Mouse (Mus musculus): Measurements from ENCODE around the gene Izumo4.
A peak's percentile ranks its signal among the peaks of the same experiment; 100 is the strongest.

Izumo4 gene

DNA sequence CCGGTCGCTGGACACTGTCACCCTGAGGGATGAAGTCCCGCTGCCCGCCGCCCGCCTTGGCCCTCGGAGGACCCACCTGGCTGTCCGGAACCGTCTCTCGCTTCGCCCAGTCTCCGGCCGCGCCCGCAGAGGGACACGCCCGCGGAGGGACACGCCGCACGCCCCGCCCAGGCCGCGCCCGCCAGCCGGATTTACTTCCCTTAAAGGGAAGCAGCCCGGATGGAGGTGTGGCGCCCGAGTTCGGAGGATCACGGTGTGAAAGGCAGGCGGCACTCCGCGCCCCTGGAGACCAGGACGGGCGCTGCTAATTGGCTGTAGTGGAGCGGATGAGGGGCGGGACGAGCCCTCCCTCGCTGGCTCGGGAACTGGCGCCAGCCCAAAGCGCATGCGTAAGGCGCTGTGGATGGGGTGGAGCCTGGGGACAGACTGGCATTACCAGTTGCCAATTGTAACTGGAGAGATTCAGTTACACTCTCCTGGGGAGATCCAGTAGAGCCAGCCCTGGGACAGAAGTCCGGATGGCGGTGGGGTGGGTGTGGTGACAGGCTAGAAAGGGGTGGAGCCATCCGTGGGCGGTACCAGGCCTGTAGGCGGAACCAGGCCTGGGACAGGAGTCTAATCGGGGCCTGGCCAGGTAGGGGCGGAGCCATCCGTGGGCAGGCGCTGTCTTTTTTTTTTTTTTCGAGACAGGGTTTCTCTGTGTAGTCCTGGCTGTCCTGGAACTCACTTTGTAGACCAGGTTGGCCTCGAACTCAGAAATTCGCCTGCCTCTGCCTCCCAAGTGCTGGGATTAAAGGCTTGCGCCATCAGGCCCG is at the start of gene Izumo4, which contains the start of gene Mob3a:
Izumo4 (plus strand) TSS at position 464 of the 815 bp plus-strand sequence.
Mob3a (minus strand) TSS at position 257 of the 815 bp plus-strand sequence.
- DNase-seq (ENCODE audit: low spot score in 2 of 2) = peak; percentile 99

DNA sequence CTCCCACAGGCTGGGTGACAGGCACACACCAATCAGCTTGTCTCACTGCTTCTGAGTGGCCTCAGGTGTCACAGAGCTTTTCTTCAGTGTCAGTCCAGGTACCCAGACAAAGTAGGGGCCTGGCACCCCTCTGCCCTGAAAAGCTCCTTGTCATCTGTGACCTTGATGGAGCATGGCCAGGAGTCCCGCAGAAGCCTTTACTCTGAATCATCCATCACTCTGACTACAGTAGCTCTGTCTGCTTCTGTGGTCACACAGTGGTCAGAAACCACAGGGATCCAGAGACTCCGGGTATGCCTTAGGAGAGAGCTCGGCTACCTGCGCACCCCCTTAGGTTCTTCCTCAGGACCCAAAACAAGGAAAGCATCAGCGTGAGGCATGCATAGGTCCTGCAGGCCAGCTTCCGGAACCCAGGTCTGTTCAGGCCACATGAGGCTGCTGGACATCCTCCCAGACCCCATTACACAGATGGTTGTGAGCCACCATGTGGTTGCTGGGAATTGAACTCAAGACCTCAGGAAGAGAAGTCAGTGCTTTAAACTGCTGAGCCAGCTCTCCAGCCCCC is 48.7 kb upstream of the Izumo4 start:
- DNase-seq (ENCODE audit: low spot score in 2 of 2) = no peak

DNA sequence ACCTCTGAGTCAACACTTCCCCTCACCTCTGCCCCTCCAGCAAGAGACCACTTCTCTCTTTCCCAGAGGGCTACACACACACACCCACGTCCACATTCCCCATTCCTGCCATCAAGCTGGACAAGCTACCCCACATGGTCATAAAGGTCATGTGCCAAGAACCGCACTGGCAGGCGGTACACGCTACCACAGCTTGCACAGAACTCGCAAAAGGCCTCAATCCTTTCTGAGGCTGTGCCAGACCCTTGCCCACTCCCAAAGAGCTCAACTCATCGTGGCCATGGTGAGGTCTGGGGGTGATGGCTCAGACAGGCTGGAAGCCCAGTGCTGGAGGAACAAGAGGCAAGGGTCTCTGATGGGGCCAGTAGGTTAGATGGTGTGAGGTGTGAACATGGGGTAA is 47.1 kb upstream of the Izumo4 start:
- DNase-seq (ENCODE audit: low spot score in 2 of 2) = no peak

DNA sequence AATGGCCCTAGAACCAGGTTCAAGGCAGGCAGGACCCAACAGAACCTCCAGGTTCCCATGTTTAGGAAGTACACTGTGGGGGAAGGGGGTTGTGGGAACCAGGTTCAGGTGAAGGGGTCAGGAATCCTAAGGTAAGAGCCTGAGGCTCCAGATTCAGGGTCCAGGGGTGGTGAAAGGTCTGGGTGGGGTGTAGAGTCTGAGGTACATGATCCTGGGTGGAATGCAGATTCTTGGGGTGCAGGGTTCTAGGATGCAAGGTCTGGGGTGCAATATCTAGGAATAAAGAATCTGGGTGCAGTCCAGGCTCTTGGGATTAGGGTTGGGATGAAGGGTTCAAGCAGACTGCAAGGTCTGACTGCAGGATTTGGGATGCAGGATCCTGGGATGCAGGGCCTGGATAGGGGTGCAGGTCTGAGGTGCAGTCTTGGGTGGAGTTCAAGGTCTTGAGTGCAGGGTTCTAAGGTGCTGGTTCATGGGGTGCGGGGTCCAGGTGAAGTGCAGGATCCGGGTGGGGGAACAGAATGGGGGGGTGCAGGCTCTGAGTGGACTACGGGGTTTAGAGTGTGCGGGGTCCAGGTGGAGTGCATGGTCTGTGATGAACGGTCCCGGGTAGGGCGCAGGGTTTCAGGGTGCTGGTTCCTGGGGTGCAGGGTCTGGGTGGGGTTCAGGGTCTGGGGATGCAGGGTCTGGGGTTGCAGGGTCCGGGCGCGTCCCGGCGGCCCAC is 46.4 kb upstream of the Izumo4 start:
- no peak for DNase-seq (ENCODE audit: low spot score in 2 of 2)

DNA sequence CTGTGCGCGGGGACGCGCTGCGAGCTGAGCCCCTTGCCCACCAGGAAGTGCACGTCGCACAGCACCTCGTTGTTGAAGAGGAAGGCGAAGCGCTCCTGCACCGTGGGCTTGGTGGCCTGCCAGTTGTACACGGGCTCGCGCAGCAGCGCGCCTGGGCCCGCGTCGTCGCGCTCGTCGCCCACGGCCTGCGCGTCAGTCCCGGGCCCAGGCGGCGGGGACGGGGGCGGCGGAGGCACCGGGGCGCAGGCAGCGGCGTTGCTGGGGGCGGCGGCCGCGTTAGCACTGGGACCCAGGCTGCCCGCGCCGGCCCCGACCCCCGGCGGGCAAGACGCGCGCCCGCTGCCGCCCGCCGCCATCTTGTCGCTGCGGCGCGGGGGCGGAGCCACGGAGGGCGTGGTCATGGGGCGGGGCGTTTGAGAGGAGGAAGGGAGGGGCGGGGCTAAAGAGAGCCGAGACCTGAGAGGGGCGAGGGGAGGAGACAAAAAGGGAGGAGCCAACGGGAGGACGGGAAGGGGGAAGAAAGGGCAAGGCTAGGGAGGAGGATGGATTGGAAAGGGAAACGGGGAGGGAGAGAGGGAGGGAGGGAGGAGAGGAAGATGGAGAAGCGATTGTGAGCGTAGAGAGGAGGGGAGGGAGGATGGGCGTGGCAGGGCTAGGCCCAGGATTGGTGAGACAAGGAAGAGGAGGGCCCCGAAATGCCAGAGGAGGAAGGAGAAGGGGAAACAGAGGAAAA is 45.7 kb upstream of the Izumo4 start:
- peak; percentile 97 for DNase-seq (ENCODE audit: low spot score in 2 of 2)

DNA sequence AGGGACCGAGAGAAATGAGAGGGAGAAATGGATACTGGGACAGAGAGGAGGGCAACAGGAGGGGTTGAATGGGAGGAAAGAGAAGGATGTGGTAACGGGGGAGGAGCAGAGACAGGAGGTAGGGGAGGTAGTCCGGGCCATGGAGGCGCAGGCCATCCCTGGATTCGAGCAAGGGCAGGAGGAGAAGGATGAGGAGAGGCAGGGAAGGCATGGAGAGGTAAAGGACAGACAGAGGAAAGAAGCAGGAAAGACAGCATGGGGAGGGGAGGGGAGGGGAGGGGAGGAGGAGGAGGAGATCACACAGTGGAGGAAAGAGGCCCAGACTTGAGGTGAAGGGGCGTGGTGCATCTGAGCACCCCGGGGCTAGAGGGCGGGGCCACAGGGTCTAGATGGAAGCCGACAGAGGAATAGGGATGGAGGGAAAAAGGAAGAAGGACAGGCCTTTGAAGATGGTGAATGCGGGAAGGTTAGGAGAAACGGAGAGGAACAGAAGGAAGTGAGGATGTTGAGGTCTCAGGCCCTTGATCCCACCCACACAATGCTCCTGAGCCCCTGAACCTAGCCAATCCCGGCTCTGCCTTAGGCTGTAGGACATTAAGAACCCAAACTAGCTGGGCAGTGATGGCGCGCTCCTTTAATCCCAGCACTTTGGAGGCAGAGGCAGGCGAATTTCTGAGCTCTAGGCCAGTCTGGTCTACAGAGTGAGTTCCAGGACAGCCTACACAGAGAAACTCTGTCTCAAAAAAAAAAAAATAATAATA is 44.9 kb upstream of the Izumo4 start, which contains the start of gene Btbd2:
Btbd2 (minus strand) TSS at position 209 of the 761 bp plus-strand sequence.
- DNase-seq (ENCODE audit: low spot score in 2 of 2) = no peak

DNA sequence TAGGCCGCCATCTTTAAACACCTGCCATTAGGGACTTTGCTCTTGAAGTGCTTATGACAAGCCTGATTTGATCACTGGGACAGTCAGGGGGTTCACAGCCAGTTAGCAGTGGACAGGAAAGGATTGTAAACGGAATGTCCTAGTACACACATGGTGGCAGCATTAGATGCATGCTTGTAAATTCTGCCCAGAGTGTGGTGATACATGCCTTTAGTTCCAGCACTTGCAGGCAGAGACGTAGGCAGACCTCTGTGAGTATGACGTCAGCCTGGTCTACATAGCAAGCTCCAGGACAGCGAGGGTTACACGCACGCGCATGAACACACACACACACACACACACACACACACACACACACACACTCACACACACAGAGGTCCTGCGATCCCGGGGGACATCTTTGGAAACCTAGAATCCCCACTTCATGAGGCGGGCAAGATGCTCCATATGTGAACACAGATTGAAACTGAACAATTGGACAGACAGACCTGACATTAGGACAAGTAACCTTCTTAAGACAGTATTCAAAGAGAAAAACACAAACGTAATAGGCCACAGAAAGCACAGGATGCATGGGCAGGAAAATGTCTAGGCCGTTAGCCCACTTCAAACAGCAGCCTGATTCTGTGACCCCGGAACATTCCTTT is 43.7 kb upstream of the Izumo4 start:
- DNase-seq (ENCODE audit: low spot score in 2 of 2) = no peak

DNA sequence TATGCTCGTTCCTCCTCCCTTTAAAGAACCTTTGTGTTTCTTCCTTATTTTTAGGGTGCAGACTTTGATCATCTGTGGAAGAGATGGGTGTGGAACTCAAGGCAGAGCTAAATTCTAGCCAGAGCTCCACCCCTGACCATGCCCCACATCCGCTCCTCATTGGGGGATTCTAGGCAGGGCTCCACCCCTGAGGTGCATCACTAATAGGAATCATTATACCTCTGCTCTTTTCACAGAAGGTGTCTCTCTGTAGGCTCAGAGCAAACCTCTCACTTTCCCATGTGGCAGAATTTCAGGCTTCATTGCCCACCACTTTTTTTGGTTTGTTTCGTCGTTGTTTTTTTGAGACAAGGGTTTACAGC is 43.2 kb upstream of the Izumo4 start:
- no peak for DNase-seq (ENCODE audit: low spot score in 2 of 2)

DNA sequence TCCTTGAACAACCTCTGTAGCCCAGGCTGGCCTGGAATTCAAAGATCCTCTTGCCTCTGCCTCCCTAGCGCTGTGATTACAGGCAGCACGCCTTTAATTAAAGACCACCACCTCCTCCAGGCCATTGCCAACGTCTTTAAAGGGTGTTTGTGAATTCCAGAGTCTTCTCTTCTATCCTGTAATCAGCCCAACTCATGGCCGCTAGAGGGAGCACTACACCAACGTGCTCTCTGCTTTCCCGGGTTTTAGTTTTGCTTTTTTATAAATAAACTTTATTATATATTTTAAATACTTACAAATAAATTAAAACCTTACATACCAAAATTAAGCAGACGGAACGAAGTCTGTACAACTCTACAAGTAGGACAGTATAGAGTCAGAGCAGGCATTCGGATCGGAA is 42.8 kb upstream of the Izumo4 start:
- DNase-seq (ENCODE audit: low spot score in 2 of 2) = peak; percentile 80 to 86

DNA sequence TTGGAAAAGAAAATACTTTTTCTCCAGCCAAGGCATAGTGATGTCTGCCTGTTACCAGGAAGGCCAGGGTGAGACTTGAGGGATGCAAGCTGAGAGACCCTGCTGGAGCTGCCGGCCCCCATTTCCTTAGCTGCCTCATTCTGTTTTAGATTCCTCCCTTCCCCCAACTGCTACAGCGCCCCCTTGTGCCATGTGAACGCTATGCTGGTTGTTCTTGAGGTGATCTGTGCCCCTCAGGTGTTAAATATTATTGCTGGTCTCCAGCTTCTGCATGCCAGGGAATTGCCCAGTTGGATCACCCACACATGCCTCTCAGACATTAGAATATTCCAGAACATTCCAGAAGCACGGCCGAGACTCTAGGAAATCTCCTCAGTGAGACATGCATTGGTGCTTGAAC is 40.8 kb upstream of the Izumo4 start:
- DNase-seq (ENCODE audit: low spot score in 2 of 2) = no peak

DNA sequence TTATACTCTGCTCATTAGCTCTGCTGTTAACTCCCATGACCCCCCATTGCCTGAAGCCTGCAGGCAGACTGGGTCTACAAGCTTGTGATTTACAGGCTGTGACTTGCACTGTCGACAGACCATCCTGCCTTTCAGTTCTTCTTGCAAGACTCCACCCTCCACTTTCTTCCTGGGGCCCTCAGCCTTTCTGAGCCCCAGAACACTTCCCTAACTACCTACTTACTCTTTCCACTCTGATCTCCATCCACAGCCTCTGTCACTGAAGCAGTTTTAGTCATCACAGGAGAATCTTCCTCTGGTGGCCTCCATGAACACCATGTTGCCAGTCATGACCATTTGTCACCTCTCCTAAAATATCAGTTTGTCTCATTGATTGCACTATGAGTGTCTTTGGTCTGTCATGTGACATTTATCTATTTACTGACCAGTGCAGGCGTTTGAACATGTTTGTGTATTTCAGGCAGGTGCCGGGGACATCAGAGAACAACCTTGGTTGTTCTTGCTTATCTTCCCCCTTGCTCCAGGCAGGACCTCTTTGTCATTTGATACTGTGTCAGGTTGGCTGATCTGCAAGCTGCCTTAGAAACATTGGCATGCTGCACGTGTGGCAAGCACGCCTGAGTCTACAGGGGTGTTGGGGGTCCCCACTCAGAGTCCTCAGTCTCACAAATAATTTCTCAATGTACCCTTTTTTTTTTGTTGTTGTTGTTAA is 38.3 kb upstream of the Izumo4 start:
- no peak for DNase-seq (ENCODE audit: low spot score in 2 of 2)

DNA sequence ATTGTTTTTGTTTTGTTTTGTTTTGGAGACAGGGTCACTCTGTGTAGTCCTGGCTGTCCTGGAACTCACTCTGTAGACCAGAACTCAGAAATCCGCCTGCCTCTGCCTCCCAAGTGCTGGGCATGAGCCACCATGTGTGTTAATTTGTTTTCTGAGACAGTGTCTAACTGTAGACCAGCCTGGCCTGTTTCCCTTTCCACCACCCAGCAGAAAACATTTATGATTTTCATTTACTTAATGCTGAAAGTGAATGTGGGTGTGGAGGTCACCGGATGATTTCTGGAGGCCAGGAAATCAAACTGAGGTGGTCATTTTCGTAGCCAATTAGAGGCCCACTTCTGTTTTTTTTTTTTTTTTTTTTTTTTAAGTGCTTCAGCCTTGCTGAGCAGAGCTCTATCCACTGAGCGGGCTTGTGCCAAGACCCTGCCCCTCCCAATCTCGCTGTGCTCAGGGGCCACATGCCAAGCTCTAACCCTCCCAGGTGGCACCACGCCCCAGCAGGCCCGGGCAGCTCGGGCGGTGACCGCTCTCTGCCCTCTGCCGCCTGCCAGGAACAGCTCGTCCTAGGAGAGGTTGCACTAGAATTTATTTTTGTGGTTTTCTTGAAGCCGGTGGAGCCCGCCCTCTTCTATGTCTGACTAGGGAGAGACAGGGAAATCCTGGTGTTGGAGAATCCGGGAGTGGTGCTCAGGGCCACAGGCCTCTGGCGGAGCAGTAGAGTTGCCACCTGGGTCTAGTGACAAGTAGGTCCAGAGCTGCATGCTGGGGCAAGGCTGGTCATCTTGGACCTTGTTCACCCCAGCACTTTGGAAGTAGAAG is 37.6 kb upstream of the Izumo4 start:
- DNase-seq (ENCODE audit: low spot score in 2 of 2) = peak in 1 of 2 experiments; percentile 56

DNA sequence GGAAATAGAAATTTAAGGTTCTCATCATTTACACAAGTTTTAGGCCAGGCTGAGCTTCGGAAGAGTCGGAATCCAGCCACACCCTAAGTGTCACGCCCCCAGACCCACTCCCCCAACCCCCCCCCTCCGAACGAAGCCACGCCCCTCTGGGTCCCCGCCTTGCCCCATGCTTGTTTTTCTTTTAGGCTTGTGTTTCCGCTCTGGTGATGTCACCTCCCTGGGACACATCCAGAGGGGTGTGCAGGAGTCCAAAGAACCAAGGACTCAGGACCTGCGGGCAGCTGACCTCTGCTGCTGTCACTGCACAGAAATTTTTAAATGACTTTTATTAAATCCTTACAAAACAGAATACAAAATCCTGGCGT is 37.0 kb upstream of the Izumo4 start:
- no peak for DNase-seq (ENCODE audit: low spot score in 2 of 2)

DNA sequence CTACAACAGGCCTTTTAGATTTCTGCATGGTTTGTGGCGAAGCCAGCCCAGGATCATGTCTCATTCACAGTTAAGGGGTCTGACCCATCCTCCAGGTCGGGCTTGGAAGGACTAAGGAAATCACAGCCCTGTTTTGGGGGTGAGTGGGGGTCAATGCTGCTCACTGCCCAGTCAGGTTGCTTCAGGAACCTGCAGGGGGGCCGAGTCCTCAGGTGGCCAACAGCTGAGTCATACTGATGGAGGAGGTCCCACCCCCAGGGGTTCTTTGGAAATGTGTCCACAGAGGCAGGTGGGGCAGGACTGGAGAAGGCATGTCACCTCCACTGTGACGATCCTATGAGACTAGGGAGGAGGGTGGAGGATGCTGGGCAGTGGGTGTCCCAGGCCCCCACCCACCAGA is 36.5 kb upstream of the Izumo4 start:
- no peak for DNase-seq (ENCODE audit: low spot score in 2 of 2)

DNA sequence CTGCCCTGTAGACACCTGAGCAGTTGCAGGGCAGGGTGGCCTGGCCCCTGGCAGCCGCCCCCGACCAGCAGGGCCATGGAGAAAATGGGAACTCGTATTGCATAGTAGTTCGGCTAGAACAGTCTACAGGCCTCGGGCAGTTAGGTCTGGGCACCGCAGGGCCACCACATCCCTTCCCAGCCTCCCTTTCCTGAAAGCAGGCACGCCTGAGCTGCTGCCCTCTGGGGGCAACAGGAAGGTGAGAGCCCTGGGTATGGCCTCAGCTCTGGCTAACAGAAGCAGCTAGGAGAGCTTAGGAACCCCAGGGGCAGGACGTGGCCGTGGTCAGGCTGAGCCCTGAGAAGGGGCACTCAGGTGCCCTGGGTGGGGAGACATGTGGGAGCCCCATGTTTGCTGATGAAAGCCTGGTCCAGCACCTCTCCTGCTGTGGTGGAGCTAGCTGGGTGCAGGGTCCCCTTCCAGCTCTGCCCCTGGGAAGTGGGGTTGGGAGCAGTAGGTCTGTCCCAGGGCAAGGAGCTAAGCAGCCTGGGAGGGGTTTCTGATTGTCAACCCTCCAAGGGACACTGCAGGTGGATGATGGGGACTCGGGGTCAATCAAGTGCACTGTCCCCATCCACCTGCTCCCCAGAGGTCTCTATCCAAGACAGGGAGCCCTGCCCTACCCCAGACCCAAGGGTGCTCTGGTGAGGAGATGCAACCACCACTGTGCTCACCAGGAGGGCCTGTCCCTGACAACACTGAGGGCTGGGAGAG is 35.8 kb upstream of the Izumo4 start:
- no peak for DNase-seq (ENCODE audit: low spot score in 2 of 2)

DNA sequence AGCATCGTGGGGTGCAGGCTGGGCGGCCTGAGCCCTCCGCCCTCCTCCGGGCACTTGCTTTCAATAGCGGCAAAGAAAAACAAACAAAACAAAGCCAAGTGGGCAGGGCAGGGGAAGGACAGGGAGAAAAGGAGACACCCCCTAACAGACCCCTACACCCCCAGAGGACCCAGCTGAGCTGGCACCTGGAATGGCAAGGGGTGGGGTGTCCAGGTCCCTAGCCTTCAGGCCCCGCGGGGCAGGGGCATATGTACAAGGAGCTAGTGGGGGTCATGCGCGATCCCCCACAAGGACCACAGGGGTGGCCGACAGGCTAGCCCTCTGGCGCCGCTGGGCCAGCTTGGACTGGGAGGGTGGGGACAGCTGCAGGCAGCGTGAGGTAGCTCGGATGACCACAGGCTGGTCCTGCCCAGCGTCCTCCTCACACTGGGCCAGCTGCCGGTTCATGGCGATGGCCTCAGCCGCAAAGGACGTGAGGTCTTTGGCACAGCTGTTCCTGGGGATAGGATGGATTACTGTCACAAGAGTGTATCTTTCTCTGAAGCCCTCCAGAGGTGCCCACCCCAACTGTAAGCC is 35.1 kb upstream of the Izumo4 start:
- no peak for DNase-seq (ENCODE audit: low spot score in 2 of 2)

DNA sequence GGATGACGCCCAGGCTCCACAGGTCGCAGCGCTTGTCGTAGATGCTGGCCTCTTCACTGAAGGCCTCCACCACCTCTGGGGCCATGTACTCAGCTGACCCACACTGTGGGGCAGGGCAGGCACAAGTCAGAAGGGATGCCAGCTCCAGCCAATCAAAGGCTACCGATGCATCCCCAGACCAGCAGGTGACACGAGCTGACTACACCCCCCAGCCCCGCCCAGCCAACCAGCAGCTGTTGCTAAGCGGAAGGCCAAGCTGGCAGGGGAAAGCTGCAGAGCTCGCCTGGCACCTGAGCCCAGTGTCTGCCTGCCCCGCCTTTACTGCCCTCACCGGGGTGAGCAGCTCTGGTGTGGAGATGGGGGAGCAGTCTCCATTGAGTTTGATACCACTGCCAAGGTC is 33.4 kb upstream of the Izumo4 start:
- no peak for DNase-seq (ENCODE audit: low spot score in 2 of 2)

DNA sequence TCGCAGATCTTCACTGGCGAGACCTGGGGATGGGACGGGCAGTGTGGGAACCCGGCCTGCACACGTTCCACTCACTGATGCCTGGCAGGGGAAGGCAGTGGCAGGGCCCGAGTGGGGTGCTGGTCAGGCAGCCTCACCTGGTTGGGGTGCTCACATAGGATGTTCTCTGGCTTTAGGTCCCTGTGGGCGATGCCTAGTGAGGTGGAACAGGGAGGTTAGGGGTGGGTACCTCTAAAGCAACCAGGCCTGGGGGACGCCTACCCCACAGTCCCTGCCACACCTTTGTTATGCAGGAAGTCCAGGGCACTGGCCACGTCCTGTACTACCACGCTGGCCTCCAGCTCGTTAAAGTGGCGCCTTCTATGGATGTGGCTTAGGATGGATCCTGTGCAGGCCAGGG is 33.0 kb upstream of the Izumo4 start:
- DNase-seq (ENCODE audit: low spot score in 2 of 2) = no peak
